Mouse (Mus musculus) small intestine, adult 2 months (tissue): ENCODE measurements around the gene Lrrc43. TPM values are rescaled to one million over a fixed set of nuclear protein-coding genes. Genes with fewer than 3 reads are reported as not detected.

Source experiments
- H3K27ac ChIP-seq: fragments of 200-500 bp; 2 replicates; pipeline ENCODE4 v1.5.1; 2012; ENCODE audit warnings: low read depth, low read length, control low read depth, inconsistent platforms; ENCODE audit not compliant: insufficient read depth
- H3K27me3 ChIP-seq: fragments of 200-500 bp; 2 replicates; pipeline ENCODE4 v1.6.1; 2012; ENCODE audit warnings: mild to moderate bottlenecking, moderate library complexity, low read length, inconsistent platforms; ENCODE audit not compliant: control insufficient read depth, insufficient read depth
- H3K36me3 ChIP-seq: fragments of 200-500 bp; 2 replicates; pipeline ENCODE4 v1.6.1; 2012; ENCODE audit warnings: mild to moderate bottlenecking, low read length, control low read depth, inconsistent platforms; ENCODE audit not compliant: control insufficient read depth, insufficient read depth
- H3K4me1 ChIP-seq: fragments of 200-500 bp; 2 replicates; pipeline ENCODE4 v1.6.1; 2012; ENCODE audit warnings: low read length, inconsistent platforms, mixed read lengths; ENCODE audit not compliant: control insufficient read depth, insufficient read depth, insufficient read length
- H3K4me3 ChIP-seq: fragments of 200-500 bp; 2 replicates; pipeline ENCODE4 v1.5.1; 2012; ENCODE audit warnings: low read depth, mild to moderate bottlenecking, control low read depth, inconsistent platforms, low read length, moderate library complexity
- CTCF ChIP-seq: fragments of 200-500 bp; IDR thresholded peaks from 2 replicates; pipeline ENCODE4 v1.5.1; 2012; ENCODE audit warnings: low read depth, mild to moderate bottlenecking, control low read depth, inconsistent platforms, low read length, moderate library complexity, mixed read lengths; ENCODE audit not compliant: insufficient replicate concordance, insufficient read length; ENCODE audit errors: extremely low read depth
- POLR2A ChIP-seq: fragments of 200-500 bp; IDR thresholded peaks from 2 replicates; pipeline ENCODE4 v1.6.1; 2012; ENCODE audit warnings: low read depth, mild to moderate bottlenecking, control low read depth, inconsistent platforms, low read length, moderate library complexity
- WGBS: fragments of 180-500 bp; shearing (Covaris S2); methylation state at CpG from one replicate; pipeline ENCODE4 v1.1.7; 2018; 5-methylcytosine and 5-hydroxymethylcytosine counted together
- polyA plus RNA-seq: library from polyadenylated mRNA; depleted of rRNA; stranded (reverse); fragments of >200 nt; gene quantifications from 2 replicates; pipeline ENCODE4 v1.2.3, GENCODE M21; 2012

Gene Lrrc43
- polyA plus RNA-seq, 1 experiment, result not detected

DNA sequence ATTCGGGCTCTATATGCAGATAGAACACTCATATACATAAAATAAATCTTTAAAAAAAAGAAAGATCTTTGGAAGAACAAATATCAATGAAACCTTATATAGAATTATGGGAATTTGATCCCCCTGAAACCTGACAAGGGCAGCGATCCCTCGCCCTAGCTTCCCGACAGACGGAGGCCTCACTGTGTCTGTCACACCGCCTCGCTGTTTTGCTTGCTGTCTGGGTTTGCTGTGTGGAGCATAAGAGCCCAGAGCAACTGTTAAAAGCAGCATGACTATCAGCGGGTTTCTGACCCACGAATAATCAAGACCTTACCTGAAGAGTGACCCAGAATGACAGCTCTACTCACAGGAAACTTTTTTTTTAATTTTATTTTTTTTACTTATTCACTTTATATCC lies 31.6 kb downstream of the Lrrc43 start:
- Histone ChIP-seq H3K27me3 (no peaks in the 10 kb centered on the region), H3K4me1 (peaks cover 3% of the 10 kb centered on the region), H3K4me3 (no peak overlapping the region), H3K36me3 (peaks cover 22% of the 10 kb centered on the region), H3K27ac (no peak overlapping the region)
- TF ChIP-seq CTCF, result no peak
- no peak for TF ChIP-seq POLR2A
- 91% methylated on average over 9 of the region's 9 CpGs for WGBS

GRCm38 (mm10) chr5:123521621-123522020 lies 32.5 kb downstream of the Lrrc43 start:
- WGBS, result 81% methylated on average over 1 of the region's 1 CpGs
- Histone ChIP-seq H3K27me3 (no peaks in the 10 kb centered on the region), H3K4me3 (no peak overlapping the region), H3K36me3 (peaks cover 15% of the 10 kb centered on the region), H3K27ac (no peak overlapping the region), H3K4me1 (peaks cover 3% of the 10 kb centered on the region)
- TF ChIP-seq POLR2A (no peak), CTCF (no peak)

DNA sequence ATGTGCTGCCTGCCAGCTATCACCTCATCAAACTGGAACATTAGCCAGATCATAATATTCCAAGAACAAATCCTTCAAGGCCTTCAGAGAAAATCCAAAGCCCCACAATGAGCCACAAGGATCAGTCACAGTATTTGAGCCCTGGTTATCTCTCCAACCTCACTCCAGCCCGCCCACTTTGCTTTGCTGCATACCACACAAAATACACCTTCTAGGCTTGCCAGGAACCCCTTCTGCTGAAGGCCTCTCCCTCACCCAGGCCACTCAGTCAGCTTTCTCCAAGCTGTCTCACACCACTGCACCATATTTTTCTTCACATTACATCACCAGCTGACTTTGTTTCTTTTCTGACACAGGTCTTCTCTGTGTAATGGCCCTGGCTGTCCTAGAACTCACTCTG lies 33.1 kb downstream of the Lrrc43 start:
- WGBS, result 97% methylated on average over 1 of the region's 1 CpGs
- Histone ChIP-seq H3K4me1 (peaks cover 3% of the 10 kb centered on the region), H3K4me3 (no peak overlapping the region), H3K27me3 (no peaks in the 10 kb centered on the region), H3K27ac (no peak overlapping the region), H3K36me3 (peaks cover 10% of the 10 kb centered on the region)
- no peak for TF ChIP-seq POLR2A
- no peak for TF ChIP-seq CTCF

GRCm38 (mm10) chr5:123523692-123524392 lies 34.7 kb downstream of the Lrrc43 start, which contains the start of gene Diablo:
Diablo (minus strand) TSS chr5:123524176.
- Histone ChIP-seq H3K27me3 (no peaks in the 10 kb centered on the region), H3K4me1 (peaks cover 3% of the 10 kb centered on the region), H3K4me3 (peak within 1 kb of the TSS; percentile 97), H3K36me3 (0 out of 2 replicates have a peak, but pooled peaks cover 4% of the 10 kb centered on the region), H3K27ac (no peak within 1 kb of the TSS)
- TF ChIP-seq POLR2A (peak; percentile 96), CTCF (no peak)
- WGBS, result under 1% methylated on average over 82 of the region's 82 CpGs

DNA sequence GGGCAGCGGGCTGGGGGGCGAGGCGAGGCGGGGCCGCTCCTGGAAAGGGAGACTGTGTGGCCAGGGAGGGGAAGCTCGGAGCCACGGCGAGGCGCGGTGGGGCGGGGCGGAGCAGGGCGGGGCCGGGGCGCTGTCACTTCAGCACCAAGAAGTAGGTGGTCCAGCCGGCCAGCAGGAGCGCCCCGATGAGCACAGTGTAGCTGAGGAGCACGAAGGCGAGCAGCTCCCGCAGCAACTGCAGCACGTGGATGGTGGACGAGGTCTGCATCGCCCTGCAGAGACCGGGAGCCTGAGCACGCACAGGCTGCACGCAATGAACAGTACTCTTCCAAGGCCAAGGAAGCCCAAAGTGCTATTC lies 35.3 kb downstream of the Lrrc43 start:
- H3K4me3 ChIP-seq, result peak overlapping the region; percentile 97
- 0 out of 2 replicates have a peak, but pooled peaks cover 4% of the 10 kb centered on the region for H3K36me3 ChIP-seq
- 2% methylated on average over 26 of the region's 27 CpGs for WGBS
- peaks cover 3% of the 10 kb centered on the region for H3K4me1 ChIP-seq
- H3K27ac ChIP-seq, result no peak overlapping the region
- H3K27me3 ChIP-seq, result no peaks in the 10 kb centered on the region
- TF ChIP-seq POLR2A (no peak), CTCF (no peak)

DNA sequence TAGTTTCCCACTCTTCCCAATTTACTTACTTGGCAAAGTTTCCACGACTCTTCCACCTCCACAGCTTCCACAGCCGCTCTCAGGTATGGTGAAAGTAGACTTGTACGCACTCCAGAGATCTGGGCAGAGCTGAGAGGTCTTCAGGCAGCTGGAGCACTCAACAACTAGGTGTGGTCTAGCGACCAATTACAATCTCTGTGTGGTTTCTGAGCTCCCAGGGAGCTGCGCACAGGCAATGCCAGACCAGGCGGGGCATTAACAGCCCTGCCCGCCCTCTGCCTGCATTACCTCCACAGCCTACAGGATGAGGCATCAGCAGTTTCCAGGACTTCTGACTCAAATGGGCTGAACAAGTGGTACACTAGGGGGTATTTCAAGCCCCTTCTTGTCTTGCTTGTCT lies 36.2 kb downstream of the Lrrc43 start, which contains the start of gene Gm49027:
Gm49027 (minus strand) TSS at position 208 of the 400 bp plus-strand sequence.
- H3K4me1 ChIP-seq, result peaks cover 3% of the 10 kb centered on the region
- H3K27ac ChIP-seq, result no peak within 1 kb of the TSS
- H3K36me3 ChIP-seq, result peaks cover 8% of the 10 kb centered on the region
- TF ChIP-seq POLR2A (no peak), CTCF (no peak)
- peak within 1 kb of the TSS; percentile 97 for H3K4me3 ChIP-seq
- no peaks in the 10 kb centered on the region for H3K27me3 ChIP-seq
- 79% methylated on average over 7 of the region's 7 CpGs for WGBS

GRCm38 (mm10) chr5:123525916-123526495 lies 36.9 kb downstream of the Lrrc43 start:
- TF ChIP-seq CTCF (no peak), POLR2A (no peak)
- Histone ChIP-seq H3K27ac (no peak overlapping the region), H3K4me3 (no peak overlapping the region), H3K27me3 (no peaks in the 10 kb centered on the region), H3K4me1 (peaks cover 3% of the 10 kb centered on the region), H3K36me3 (peaks cover 15% of the 10 kb centered on the region)
- 88% methylated on average over 9 of the region's 9 CpGs for WGBS
